Mouse (Mus musculus): Measurements from ENCODE around the gene Mgat4d. TPM values are rescaled to one million over a fixed set of nuclear protein-coding genes. Genes with fewer than 3 reads are reported as not detected.
"Not testable (repeated sequence)": the region's sequence is repeated elsewhere in the genome, so short reads cannot be mapped to it uniquely, and the experiment has no call there.

Mgat4d gene
- total RNA-seq, 2 experiments from 2014 or later, result not detected

- DNase-seq, result no peak
- intact Hi-C loops (cut with DNase I; ENCODE audit: low total_unique reads), result no loop called here
Measured at GRCm38 (mm10) chr8:83382850-83383249, 34.6 kb downstream of the Mgat4d start.

- DNase-seq, result peak; percentile 28
Measured at GRCm38 (mm10) chr8:83389316-83390005, 41.2 kb downstream of the Mgat4d start, which contains the start of gene Clgn. Gene Clgn, plus strand, starts transcription at chr8:83389867.

GRCm38 (mm10) chr8:83390006-83390701 is 41.9 kb downstream of the Mgat4d start:
- no peak for DNase-seq
- intact Hi-C loops (cut with DNase I; ENCODE audit: low total_unique reads), result no loop called here

More at GRCm38 (mm10) chr8:83389316-83390005, 41.2 kb downstream of the Mgat4d start, which contains the start of gene Clgn:
- intact Hi-C loops (cut with DNase I; ENCODE audit: low total_unique reads), result no loop called here

GRCm38 (mm10) chr8:83392521-83392920 is 44.2 kb downstream of the Mgat4d start:
- DNase-seq, result no peak
- intact Hi-C loops (cut with DNase I; ENCODE audit: low total_unique reads), result no loop called here

- intact Hi-C loops (cut with DNase I; ENCODE audit: low total_unique reads), result no loop called here
- DNase-seq, result no peak
Measured at GRCm38 (mm10) chr8:83394325-83394724, 46.1 kb downstream of the Mgat4d start.

GRCm38 (mm10) chr8:83396680-83397079 is 48.4 kb downstream of the Mgat4d start:
- intact Hi-C loops (cut with DNase I; ENCODE audit: low total_unique reads), result no loop called here
- no peak for DNase-seq

GRCm38 (mm10) chr8:83397726-83398125 is 49.5 kb downstream of the Mgat4d start:
- no peak for DNase-seq
- intact Hi-C loops (cut with DNase I; ENCODE audit: low total_unique reads), result no loop called here

GRCm38 (mm10) chr8:83405548-83405947 is 57.3 kb downstream of the Mgat4d start:
- intact Hi-C loops (cut with DNase I; ENCODE audit: low total_unique reads), result loop anchor here (10.0 kb wide), 1 partner anchor 141 kb away; no protein-coding TSS in a partner anchor
- no peak for DNase-seq

GRCm38 (mm10) chr8:83406836-83407235 is 58.6 kb downstream of the Mgat4d start:
- DNase-seq, result no peak
- intact Hi-C loops (cut with DNase I; ENCODE audit: low total_unique reads), result loop anchor here (10.0 kb wide), 1 partner anchor 142 kb away; no protein-coding TSS in a partner anchor

- DNase-seq, result no peak
- intact Hi-C loops (cut with DNase I; ENCODE audit: low total_unique reads), result loop anchor here (10.0 kb wide), 1 partner anchor 144 kb away; no protein-coding TSS in a partner anchor
Measured at GRCm38 (mm10) chr8:83408496-83408895, 60.2 kb downstream of the Mgat4d start.

- no peak for DNase-seq
- intact Hi-C loops (cut with DNase I; ENCODE audit: low total_unique reads), result no loop called here
Measured at GRCm38 (mm10) chr8:83416878-83417277, 68.6 kb downstream of the Mgat4d start.

- no peak for DNase-seq
- intact Hi-C loops (cut with DNase I; ENCODE audit: low total_unique reads), result no loop called here
Measured at GRCm38 (mm10) chr8:83417970-83418369, 69.7 kb downstream of the Mgat4d start.

- intact Hi-C loops (cut with DNase I; ENCODE audit: low total_unique reads), result no loop called here
- no peak for DNase-seq
Measured at GRCm38 (mm10) chr8:83418805-83419516, 70.7 kb downstream of the Mgat4d start.

GRCm38 (mm10) chr8:83421354-83421753 is 73.1 kb downstream of the Mgat4d start:
- intact Hi-C loops (cut with DNase I; ENCODE audit: low total_unique reads), result no loop called here
- no peak for DNase-seq

- intact Hi-C loops (cut with DNase I; ENCODE audit: low total_unique reads), result no loop called here
- no peak for DNase-seq
Measured at GRCm38 (mm10) chr8:83423032-83423825, 75.0 kb downstream of the Mgat4d start.

- no peak for DNase-seq
- intact Hi-C loops (cut with DNase I; ENCODE audit: low total_unique reads), result no loop called here
Measured at GRCm38 (mm10) chr8:83425202-83425601, 76.9 kb downstream of the Mgat4d start.

- intact Hi-C loops (cut with DNase I; ENCODE audit: low total_unique reads), result no loop called here
- DNase-seq, result no peak
Measured at GRCm38 (mm10) chr8:83426104-83426759, 78.0 kb downstream of the Mgat4d start.

- DNase-seq, result no peak
- intact Hi-C loops (cut with DNase I; ENCODE audit: low total_unique reads), result no loop called here
Measured at GRCm38 (mm10) chr8:83426949-83427348, 78.7 kb downstream of the Mgat4d start.

GRCm38 (mm10) chr8:83428621-83429020 is 80.3 kb downstream of the Mgat4d start:
- intact Hi-C loops (cut with DNase I; ENCODE audit: low total_unique reads); DNase-seq: not testable (repeated sequence)
